Mouse (Mus musculus) brain, embryonic 14.5 days (tissue): Measurements from ENCODE around the gene Kcnn4. TPM values are rescaled to one million over a fixed set of nuclear protein-coding genes. Genes with fewer than 3 reads are reported as not detected.

Source experiments
- DNase-seq: peaks from one replicate; pipeline ENCODE4 v3.0.0-alpha.2; 2011; ENCODE audit warnings: low read depth
- CTCF ChIP-seq: fragments of 200-500 bp; IDR thresholded peaks from 2 replicates; pipeline ENCODE4 v1.5.1; 2012; ENCODE audit warnings: inconsistent platforms, mild to moderate bottlenecking, moderate library complexity, borderline replicate concordance; ENCODE audit not compliant: insufficient read depth, insufficient read length; ENCODE audit errors: extremely low read depth
- POLR2A ChIP-seq: fragments of 200-500 bp; IDR thresholded peaks from 2 replicates; pipeline ENCODE4 v1.6.1; 2012; ENCODE audit warnings: mild to moderate bottlenecking, inconsistent platforms, borderline replicate concordance; ENCODE audit not compliant: poor library complexity, insufficient read depth, insufficient read length, severe bottlenecking; ENCODE audit errors: extremely low read depth
- polyA plus RNA-seq: library from polyadenylated mRNA; depleted of rRNA; stranded (reverse); fragments of >200 nt; gene quantifications from 2 replicates; pipeline ENCODE4 v1.2.3, GENCODE M21; 2012

Kcnn4 gene
- polyA plus RNA-seq, 1 experiment, result 1.4 TPM

DNA sequence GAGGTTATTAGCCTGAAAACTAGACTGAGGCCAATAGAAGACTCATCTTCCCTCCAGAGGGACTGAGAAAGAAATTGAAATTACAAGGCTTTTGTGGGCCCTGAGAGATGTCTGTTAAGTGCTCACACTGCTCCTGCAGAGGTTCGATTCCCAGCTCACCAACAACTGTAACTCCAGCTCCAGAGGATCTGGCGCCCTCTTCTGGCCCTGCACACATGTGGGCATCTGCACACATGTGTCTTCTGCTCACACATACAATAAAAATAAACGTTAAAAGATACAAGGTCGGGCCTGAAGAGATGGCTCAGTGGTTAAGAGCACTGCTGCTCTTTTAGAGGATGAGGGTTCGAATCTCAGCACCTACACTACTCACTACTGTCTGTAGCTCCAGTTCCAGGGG lies 23.6 kb upstream of the Kcnn4 start:
- no peak for TF ChIP-seq POLR2A
- no peak for TF ChIP-seq CTCF
- no peak for DNase-seq

DNA sequence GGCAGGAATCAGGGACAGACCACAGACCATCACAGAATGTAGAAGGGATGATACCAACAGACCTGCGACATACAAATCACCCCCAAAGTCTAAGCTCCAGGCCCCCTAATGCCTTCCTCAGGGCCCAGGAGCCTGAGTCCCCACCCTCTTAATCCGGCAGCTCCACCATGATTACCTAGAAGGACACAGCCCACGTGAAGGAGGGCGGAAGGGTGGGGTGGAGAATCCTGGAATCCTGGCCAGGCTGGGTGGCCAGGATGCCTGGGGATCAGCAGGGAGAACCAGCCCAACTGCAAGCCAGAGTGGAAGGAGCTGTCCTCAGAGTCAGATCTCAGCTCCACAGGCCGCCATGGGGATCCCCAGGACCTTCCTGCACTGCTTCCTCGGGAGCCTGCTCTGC lies 21.2 kb upstream of the Kcnn4 start, which contains the start of gene Lypd5:
Gene Lypd5 (plus strand): TSS at position 301 of the 400 bp plus-strand sequence.
- TF ChIP-seq CTCF, result no peak
- TF ChIP-seq POLR2A, result no peak
- DNase-seq, result no peak

DNA sequence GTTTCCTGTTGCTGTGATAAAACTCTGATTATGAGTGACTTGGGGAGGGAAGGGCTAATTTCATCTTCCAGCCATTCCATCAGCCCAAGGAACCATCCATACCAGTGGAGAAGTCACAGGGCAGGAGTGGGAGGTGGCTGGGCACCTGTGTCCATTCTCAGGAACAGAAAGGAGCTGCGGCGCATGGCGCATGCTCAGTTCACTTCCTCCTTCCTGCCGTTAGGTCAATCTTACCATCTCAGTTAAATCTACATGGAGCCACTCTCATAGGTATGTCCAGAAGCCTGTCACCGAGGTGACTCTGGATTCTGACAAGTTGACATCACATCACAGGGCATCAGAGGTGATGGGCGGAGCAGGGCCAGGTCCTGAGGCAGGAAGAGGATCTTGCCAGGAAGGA lies 14.4 kb upstream of the Kcnn4 start:
- TF ChIP-seq CTCF (no peak), POLR2A (no peak)
- DNase-seq, result no peak

DNA sequence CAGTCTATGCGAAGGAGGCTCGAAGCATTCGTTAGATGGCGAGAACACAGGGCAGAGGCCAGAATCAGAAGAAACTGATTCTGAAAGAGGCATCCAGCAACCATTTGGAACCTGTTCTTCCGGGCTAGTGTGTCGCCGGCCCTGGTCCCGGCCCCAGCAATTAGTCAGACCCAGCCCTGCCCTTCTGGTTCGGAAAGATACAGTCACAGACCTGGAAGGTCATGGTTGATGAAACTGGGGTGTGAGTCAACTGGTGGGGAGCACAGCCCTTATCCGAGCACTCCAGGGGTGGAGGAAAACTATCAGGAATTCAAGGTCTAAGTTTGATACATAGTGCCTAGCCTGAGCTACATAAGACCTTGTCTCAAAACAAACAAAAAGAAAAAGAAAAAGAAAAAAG lies 14.0 kb upstream of the Kcnn4 start:
- TF ChIP-seq POLR2A (no peak), CTCF (no peak)
- no peak for DNase-seq

DNA sequence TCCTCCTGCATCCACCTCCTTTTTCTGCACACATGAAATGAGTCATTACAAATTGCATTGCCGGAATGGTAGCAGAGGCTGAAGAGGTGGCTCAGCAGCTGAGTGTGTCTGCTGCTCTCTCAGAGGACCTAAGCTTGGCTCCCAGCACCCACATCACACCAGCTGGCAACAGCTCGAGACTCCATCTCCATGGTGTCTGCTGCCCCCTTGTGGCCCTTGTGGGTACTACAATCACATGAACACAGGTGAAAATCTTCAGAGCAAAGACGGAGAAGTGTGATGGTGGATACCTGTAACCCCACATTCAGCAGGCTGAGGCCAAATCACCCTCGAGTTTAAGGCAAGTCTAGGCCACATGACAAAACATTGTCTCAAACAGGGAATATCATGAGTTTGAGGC lies 12.2 kb upstream of the Kcnn4 start:
- DNase-seq, result no peak
- TF ChIP-seq CTCF (peak; percentile 48; the same call in 1 of the 2 replicates), POLR2A (no peak)

DNA sequence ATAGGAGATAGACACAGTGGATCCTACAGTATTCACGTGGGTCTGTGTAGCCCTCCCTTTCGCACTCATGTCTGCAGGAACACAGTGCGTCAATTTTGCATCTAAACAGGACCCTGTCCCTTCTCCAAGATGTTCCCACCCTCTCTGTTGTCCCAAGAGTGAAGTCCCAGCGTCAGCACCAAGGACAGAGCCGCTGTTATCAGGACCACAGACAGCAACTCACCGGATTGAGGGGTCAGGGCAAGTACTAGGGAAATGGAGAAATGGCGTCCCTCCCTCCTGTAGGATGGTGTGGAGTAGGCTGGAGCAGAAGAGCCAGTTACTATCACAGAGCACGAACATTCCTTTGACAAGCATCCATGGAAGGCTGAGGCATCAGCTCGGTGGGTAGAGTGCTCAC lies 10.8 kb upstream of the Kcnn4 start:
- TF ChIP-seq CTCF, result no peak
- no peak for DNase-seq

DNA sequence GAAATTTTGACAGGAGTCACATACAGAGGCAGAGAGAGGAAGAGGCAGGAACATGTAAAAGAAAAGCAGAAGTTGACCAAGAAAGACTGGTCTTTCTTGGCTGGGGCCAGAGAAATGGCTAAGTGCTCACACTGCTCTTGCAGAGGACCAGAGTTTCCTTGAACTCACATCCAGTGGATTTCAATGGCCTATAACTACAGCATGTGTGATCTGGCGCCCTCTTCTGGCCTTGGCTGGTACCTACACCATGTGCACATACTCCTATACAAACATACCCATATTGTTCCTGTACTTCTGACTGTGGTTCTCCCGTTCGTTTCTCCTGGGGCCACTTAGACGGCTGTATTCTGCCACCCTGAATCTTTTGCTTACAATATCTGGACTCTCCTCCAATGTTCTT lies 9.1 kb upstream of the Kcnn4 start:
- no peak for DNase-seq
- peak; percentile 23; the same call in 1 of the 2 replicates for TF ChIP-seq CTCF
- TF ChIP-seq POLR2A, result no peak

DNA sequence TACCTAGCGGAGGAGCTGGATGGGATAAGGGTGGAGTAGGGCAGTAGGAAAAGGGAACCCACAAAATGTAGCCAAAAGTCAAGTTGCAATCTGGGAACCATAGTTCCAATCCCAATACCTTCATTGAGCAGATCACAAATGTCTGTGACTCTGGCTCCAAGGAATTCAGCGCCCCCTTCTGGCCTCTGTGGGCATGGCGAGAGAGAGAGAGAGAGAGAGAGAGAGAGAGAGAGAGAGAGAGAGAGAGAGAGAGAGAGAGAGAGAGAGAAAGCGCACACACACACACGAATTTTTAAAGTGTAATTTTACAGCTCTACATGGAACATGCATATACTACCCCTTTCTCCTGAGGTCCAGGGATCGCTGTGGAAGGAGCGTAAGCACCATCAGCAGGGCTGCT lies 6.8 kb upstream of the Kcnn4 start:
- peak; percentile 47 for DNase-seq
- no peak for TF ChIP-seq POLR2A
- TF ChIP-seq CTCF, result peak; percentile 55; the same call in 1 of the 2 replicates

DNA sequence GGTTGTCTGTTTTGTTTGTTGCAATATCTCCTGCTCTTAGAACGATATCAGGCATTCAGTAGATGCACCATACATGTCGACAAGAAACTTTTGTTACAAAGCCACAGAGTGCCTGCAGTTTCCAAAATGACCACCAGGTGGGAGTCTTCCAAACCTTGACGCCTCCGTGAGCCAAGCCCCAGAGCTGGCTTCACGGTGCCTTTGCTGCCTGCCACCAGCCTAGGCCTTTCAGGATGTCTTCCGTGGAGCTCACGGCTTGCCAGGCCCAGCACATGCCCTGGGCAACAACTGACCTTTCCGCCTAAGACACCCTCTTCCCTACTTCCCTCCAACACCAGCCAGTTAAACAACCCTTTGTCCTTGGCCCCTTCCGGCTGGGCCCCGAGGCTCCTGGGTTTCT lies 5.2 kb upstream of the Kcnn4 start:
- TF ChIP-seq CTCF, result peak; percentile 91
- no peak for TF ChIP-seq POLR2A
- DNase-seq, result peak; percentile 91

DNA sequence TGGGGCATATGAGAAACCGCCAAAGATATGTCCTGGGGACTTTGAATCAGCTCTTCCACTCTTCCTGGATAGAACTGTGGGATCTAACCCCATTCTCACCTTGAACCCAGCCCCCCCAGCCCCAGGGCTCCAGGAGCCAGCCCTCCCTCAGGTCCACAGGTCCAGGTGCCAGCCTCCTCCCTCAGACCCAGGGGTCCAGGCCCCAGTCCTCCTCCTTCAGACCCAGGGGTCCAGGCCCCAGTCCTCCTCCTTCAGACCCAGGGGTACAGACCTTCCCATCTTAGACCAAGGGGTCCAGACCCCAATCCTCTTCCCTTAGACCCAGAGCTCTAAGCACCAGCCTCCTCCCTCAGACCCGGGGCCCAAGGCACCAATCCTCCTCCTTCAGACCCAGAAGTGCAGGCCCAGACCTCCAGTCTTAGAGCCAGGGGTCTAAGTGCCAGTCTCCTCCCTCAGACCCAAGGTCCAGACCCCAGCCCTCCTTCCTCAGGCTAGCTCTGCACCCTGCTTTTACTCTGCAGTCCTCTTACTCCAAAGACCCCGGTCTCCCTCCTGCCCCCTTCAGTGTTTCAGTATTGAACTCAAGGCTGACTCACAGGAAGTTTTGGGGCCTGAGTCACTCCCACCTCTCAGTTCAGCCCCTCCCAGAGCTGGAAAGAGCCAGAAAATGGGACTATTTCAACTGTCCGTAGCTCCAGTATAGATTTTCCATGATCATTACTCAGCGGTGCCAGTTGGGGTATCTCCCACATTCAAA lies 4.6 kb upstream of the Kcnn4 start:
- TF ChIP-seq POLR2A (no peak), CTCF (no peak)
- DNase-seq, result no peak

DNA sequence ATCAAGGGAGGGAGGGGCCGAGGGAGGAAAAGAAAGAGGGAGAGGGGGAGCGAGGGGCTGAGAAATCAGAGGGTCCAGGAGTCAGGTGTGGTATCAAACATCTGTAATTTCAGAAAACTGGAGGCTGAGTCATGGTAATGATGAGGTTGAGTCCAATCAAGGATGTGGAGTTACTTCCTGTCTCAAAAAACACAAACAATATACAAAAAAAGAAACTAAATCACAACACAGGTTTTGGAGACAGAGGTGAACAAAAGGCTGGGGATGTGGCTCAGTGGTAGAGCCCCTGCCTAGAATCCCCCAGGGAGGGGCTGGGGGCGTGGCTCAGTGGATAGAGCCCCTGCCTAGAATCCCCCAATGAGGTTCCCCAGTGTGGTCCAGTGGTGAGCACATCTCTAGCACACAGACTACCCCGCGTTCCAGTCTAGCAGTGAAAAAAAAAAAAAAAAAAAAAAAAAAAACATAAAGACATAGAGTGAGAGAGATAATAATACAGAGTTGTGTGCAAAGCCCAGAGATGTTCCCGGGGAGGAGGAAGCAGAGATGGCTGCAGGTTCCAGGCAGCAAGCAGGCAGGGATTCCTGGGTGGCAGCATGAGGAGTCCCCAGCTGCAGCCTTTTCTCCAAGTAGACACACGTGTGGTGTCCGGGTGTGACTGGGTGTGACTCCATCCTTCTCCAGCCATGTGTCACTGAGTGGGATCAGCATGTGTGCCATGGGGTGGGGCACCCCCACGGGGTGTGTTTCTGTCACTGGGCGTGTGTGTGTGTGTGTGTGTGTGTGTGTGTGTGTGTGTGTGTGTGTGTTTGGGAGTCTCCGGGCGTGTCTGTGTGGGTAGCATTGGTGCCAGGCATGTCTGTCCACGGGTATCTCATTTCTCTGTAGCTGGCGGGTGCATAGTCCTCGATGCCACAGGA lies 3.1 kb upstream of the Kcnn4 start:
- no peak for DNase-seq
- TF ChIP-seq CTCF, result no peak
- no peak for TF ChIP-seq POLR2A

DNA sequence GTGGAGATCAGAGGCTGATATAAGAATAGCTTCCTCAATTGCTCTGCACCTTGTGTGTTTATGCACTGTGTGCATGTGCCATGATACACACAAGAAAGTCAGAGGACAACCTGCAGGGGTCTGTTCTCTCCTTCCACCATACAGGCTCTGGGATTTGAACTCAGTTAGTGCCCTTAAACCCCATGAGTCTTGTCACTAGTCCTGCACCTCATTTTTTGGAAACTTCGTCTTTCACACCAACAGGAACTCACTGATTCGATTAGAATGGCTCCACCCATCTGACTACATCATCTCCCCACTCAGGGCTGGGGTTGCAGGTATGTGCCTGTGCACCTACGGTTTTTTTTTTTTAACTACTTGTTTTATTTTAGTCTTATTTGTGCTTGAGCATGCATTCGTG lies 1.8 kb upstream of the Kcnn4 start:
- no peak for DNase-seq
- TF ChIP-seq POLR2A (no peak), CTCF (no peak)

DNA sequence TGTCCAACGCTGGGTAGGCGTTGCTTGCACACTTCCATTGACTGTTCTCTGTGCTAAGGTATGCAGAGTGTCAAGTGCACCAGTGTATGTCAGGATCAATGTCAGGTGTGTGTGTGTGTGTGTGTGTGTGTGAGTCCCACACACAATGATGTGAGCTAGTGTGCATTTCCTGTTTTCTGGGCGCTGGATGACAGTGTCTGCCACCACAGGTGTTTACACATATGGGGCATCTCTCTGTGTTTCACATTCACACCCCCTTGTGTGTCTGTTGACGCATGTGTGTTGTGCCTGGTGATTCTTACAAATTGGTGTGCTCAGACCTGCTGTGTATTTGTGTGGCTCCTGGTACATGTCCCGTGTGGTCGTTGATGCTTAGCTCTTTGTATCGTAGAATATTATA lies 1.1 kb upstream of the Kcnn4 start:
- no peak for DNase-seq
- no peak for TF ChIP-seq POLR2A
- no peak for TF ChIP-seq CTCF
